In genomic region chr16:32697665-32698446, GRCm38 (mm10) we compare ENCODE assay signal across 11 mouse cellular contexts. TPM values are rescaled to one million over a fixed set of nuclear protein-coding genes. Genes with fewer than 3 reads are reported as not detected.
A peak's percentile ranks its signal among the peaks of the same experiment; 100 is the strongest.
DNase-seq lines count a peak whose midpoint lies in the region; ATAC-seq and TF ChIP-seq lines count a peak whose summit lies in the region.
"Had no signal": no experiment of that assay in that cellular context is flagged by ENCODE, and none has a peak within 500 bp of the region (broad histone marks: within the 10 kb centered on the region; RNA-seq: fewer than 3 reads in every experiment).

No protein-coding gene starts in this region.

- WGBS in heart, embryonic 15.5 days: 88% methylated on average over 22 of the region's 22 CpGs
- WGBS in intestine, embryonic 15.5 days: 89% methylated on average over 22 of the region's 22 CpGs
- 91% methylated on average over 22 of the region's 22 CpGs for WGBS in stomach, postnatal 0 days

- peaks cover 14% of the 10 kb centered on the region; the same call in 1 of the 2 replicates for H3K4me1 ChIP-seq in heart, embryonic 15.5 days (replicated peaks)
- H3K4me1 ChIP-seq in intestine, embryonic 15.5 days (replicated peaks): peaks cover 14% of the 10 kb centered on the region
- H3K4me1 ChIP-seq in stomach, postnatal 0 days (replicated peaks; ENCODE audit: control insufficient read depth, insufficient read depth): no peaks in the 10 kb centered on the region
- H3K4me1 ChIP-seq: hindbrain, embryonic 12.5 days had no signal

- H3K9ac ChIP-seq in heart, embryonic 15.5 days: no peak overlapping the region
- no peak overlapping the region for H3K9ac ChIP-seq in intestine, embryonic 15.5 days
- H3K9ac ChIP-seq in stomach, postnatal 0 days (ENCODE audit: low read length): no peak overlapping the region
- H3K9ac ChIP-seq: hindbrain, embryonic 12.5 days had no signal

- DNase-seq in heart, postnatal 10 days: no peak
- peak; percentile 45 for DNase-seq in thymus, postnatal 0 days (ENCODE audit: low spot score)
- DNase-seq in thymus, postnatal 14 days: no peak
- no peak for DNase-seq in stomach, postnatal 0 days (ENCODE audit: low spot score)
- DNase-seq in cerebellum, adult 8-10 months: no peak
- no peak for DNase-seq in natural killer cell, adult 2 months (ENCODE audit: low spot score in 2 of 2)

- peak; percentile 50; the same call in 1 of the 2 replicates for ATAC-seq in heart, embryonic 15.5 days (replicated peaks; ENCODE audit: insufficient number of reproducible peaks, insufficient read depth, low FRiP score, low read depth)
- peak; percentile 60 for ATAC-seq in intestine, embryonic 15.5 days
- ATAC-seq in stomach, postnatal 0 days (ENCODE audit: low FRiP score, low TSS enrichment): peak; percentile 35; the same call in 1 of the 2 replicates

- no peaks in the 10 kb centered on the region for H3K27me3 ChIP-seq in heart, embryonic 15.5 days
- no peaks in the 10 kb centered on the region for H3K27me3 ChIP-seq in intestine, embryonic 15.5 days (replicated peaks)
- no peaks in the 10 kb centered on the region for H3K27me3 ChIP-seq in stomach, postnatal 0 days (ENCODE audit: control insufficient read depth, insufficient read depth, low read length)
- H3K27me3 ChIP-seq: hindbrain, embryonic 12.5 days had no signal

- TF ChIP-seq EP300 in stomach, postnatal 0 days (optimal IDR thresholded peaks at IDR 0.05): no peak

- H3K27ac ChIP-seq in heart, embryonic 15.5 days: no peak overlapping the region
- no peak overlapping the region for H3K27ac ChIP-seq in intestine, embryonic 15.5 days
- no peak overlapping the region for H3K27ac ChIP-seq in stomach, postnatal 0 days (replicated peaks)
- H3K27ac ChIP-seq: hindbrain, embryonic 12.5 days had no signal

- H3K36me3 ChIP-seq in heart, embryonic 15.5 days: no peaks in the 10 kb centered on the region
- no peaks in the 10 kb centered on the region for H3K36me3 ChIP-seq in intestine, embryonic 15.5 days
- H3K36me3 ChIP-seq in stomach, postnatal 0 days (ENCODE audit: control insufficient read depth, insufficient read depth, low read length): no peaks in the 10 kb centered on the region
- H3K36me3 ChIP-seq: hindbrain, embryonic 12.5 days had no signal

- intact Hi-C loops in heart, postnatal 10 days (cut with DNase I): loop anchor here (5.0 kb wide), 2 partner anchors 114 to 179 kb away; partner anchors contain the start of genes Fyttd1, Rubcn and Smbd1

- no peak overlapping the region for H3K4me2 ChIP-seq in heart, embryonic 15.5 days
- H3K4me2 ChIP-seq in intestine, embryonic 15.5 days (replicated peaks): no peak overlapping the region
- no peak overlapping the region for H3K4me2 ChIP-seq in stomach, postnatal 0 days (replicated peaks; ENCODE audit: low read depth)
- H3K4me2 ChIP-seq: hindbrain, embryonic 12.5 days had no signal

- H3K4me3 ChIP-seq in heart, embryonic 15.5 days: no peak overlapping the region
- H3K4me3 ChIP-seq in intestine, embryonic 15.5 days (replicated peaks): no peak overlapping the region
- H3K4me3 ChIP-seq in stomach, postnatal 0 days (ENCODE audit: low read depth, low read length): no peak overlapping the region
- H3K4me3 ChIP-seq: hindbrain, embryonic 12.5 days had no signal

- peak; percentile 68 for TF ChIP-seq CTCF in stomach, postnatal 0 days (IDR thresholded peaks at IDR 0.05; ENCODE audit: low read depth)

- no peaks in the 10 kb centered on the region for H3K9me3 ChIP-seq in heart, embryonic 15.5 days (replicated peaks)
- no peaks in the 10 kb centered on the region for H3K9me3 ChIP-seq in intestine, embryonic 15.5 days
- H3K9me3 ChIP-seq in stomach, postnatal 0 days (ENCODE audit: control insufficient read depth, low read length): no peaks in the 10 kb centered on the region
- H3K9me3 ChIP-seq: hindbrain, embryonic 12.5 days had no signal

RNA-seq across cellular contexts. Expression of gene Muc4, which starts 37.8 kb away (rescaled TPM):
- not detected in 2 replicates for polyA plus RNA-seq in heart, embryonic 15.5 days (2015; fragmentation: Nextera tagmentation; extraction: Ambion mirVana)
- total RNA-seq in heart, postnatal 10 days (2021): under 1 TPM; 0.10 to 0.17 TPM
- 0.24 and 0.56 TPM in 2 replicates for polyA plus RNA-seq in thymus, postnatal 0 days (2015; fragmentation: Nextera tagmentation; extraction: Ambion mirVana)
- polyA plus RNA-seq in intestine, embryonic 15.5 days (2015; fragmentation: Nextera tagmentation; extraction: Ambion mirVana): 1.7 and 2.5 TPM in 2 replicates
- polyA plus RNA-seq in stomach, postnatal 0 days (2015; fragmentation: Nextera tagmentation; extraction: Ambion mirVana): 2.5 and 2.8 TPM in 2 replicates
- total RNA-seq: common myeloid progenitor, adult 5-6 weeks; layer of hippocampus, postnatal 14 days had no signal

RNA-seq across cellular contexts. Expression of gene Tnk2, which starts 54.2 kb away (rescaled TPM):
- 6.9 and 9.5 TPM in 2 replicates for polyA plus RNA-seq in heart, embryonic 15.5 days (2015; fragmentation: Nextera tagmentation; extraction: Ambion mirVana)
- 10 to 100 TPM; 39.0 to 41.3 TPM for total RNA-seq in heart, postnatal 10 days (2021)
- polyA plus RNA-seq in thymus, postnatal 0 days (2015; fragmentation: Nextera tagmentation; extraction: Ambion mirVana): 20.1 and 23.5 TPM in 2 replicates
- polyA plus RNA-seq in intestine, embryonic 15.5 days (2015; fragmentation: Nextera tagmentation; extraction: Ambion mirVana): 9.2 and 10.1 TPM in 2 replicates
- 17.1 and 21.0 TPM in 2 replicates for polyA plus RNA-seq in stomach, postnatal 0 days (2015; fragmentation: Nextera tagmentation; extraction: Ambion mirVana)
